10 mouse cellular contexts compared by ENCODE assay signal in genomic region chr15:12795457-12795894, GRCm38 (mm10). TPM values are rescaled to one million over a fixed set of nuclear protein-coding genes. Genes with fewer than 3 reads are reported as not detected.
DNase-seq lines count a peak whose midpoint lies in the region; ATAC-seq and TF ChIP-seq lines count a peak whose summit lies in the region.
"Had no signal": no experiment of that assay in that cellular context is flagged by ENCODE, and none has a peak within 500 bp of the region (broad histone marks: within the 10 kb centered on the region; RNA-seq: fewer than 3 reads in every experiment).

No protein-coding gene starts in this region.

- H3K4me2 ChIP-seq in kidney, embryonic 14.5 days (replicated peaks; ENCODE audit: low read depth, low read length): no peak overlapping the region
- H3K4me2 ChIP-seq in liver, postnatal 0 days (ENCODE audit: low read depth, low read length): no peak overlapping the region
- H3K4me2 ChIP-seq: heart, embryonic 13.5 days; stomach, embryonic 15.5 days had no signal

- ATAC-seq in kidney, embryonic 14.5 days (ENCODE audit: low FRiP score, low TSS enrichment): peak; percentile 66; the same call in 1 of the 2 replicates
- ATAC-seq in liver, postnatal 0 days: peak; percentile 56; the same call in 1 of the 2 replicates
- peak; percentile 87; the same call in 1 of the 2 replicates for ATAC-seq in neutrophil, adult 5-6 weeks (ENCODE audit: extremely low read depth, insufficient number of reproducible peaks, low FRiP score, poor library complexity, severe bottlenecking)

- no peaks in the 10 kb centered on the region for H3K36me3 ChIP-seq in E14TG2a.4 (ENCODE audit: insufficient read depth, low read length)
- H3K36me3 ChIP-seq in kidney, embryonic 14.5 days (ENCODE audit: control insufficient read depth, insufficient read depth, low read length): no peaks in the 10 kb centered on the region
- no peaks in the 10 kb centered on the region for H3K36me3 ChIP-seq in liver, postnatal 0 days (replicated peaks; ENCODE audit: insufficient read depth, low read length)
- H3K36me3 ChIP-seq: heart, embryonic 13.5 days; stomach, embryonic 15.5 days had no signal

- 0% methylated on average over 2 of the region's 2 CpGs for WGBS in cerebellum, adult 2 months
- WGBS in kidney, embryonic 14.5 days: 0% methylated on average over 2 of the region's 2 CpGs
- 0% methylated on average over 2 of the region's 2 CpGs for WGBS in liver, postnatal 0 days (ENCODE audit: insufficient replicate concordance)

- no peak for TF ChIP-seq POLR2A in cerebellum, adult 2 months (IDR thresholded peaks at IDR 0.05; ENCODE audit: borderline replicate concordance, insufficient read depth, low read length)

- TF ChIP-seq EP300 in liver, postnatal 0 days (IDR thresholded peaks at IDR 0.05; ENCODE audit: low read depth): no peak

- no peaks in the 10 kb centered on the region for H3K27me3 ChIP-seq in E14TG2a.4 (ENCODE audit: insufficient read depth, low read length)
- no peaks in the 10 kb centered on the region for H3K27me3 ChIP-seq in cerebellum, adult 2 months (ENCODE audit: control insufficient read depth, insufficient read depth, low read length)
- no peaks in the 10 kb centered on the region for H3K27me3 ChIP-seq in kidney, embryonic 14.5 days (ENCODE audit: control insufficient read depth, insufficient read depth, low read length)
- no peaks in the 10 kb centered on the region for H3K27me3 ChIP-seq in liver, postnatal 0 days (ENCODE audit: insufficient read depth, low read length)
- H3K27me3 ChIP-seq: heart, embryonic 13.5 days; stomach, embryonic 15.5 days had no signal

- H3K27ac ChIP-seq in cerebellum, adult 2 months (ENCODE audit: insufficient read depth, low read length): no peak overlapping the region
- no peak overlapping the region for H3K27ac ChIP-seq in kidney, embryonic 14.5 days (ENCODE audit: low read depth, low read length)
- H3K27ac ChIP-seq in liver, postnatal 0 days (ENCODE audit: low read depth): no peak overlapping the region
- H3K27ac ChIP-seq: heart, embryonic 13.5 days; stomach, embryonic 15.5 days had no signal

- H3K4me3 ChIP-seq in E14TG2a.4 (replicated peaks; ENCODE audit: low read length): no peak overlapping the region
- no peak overlapping the region for H3K4me3 ChIP-seq in cerebellum, adult 2 months (replicated peaks; ENCODE audit: insufficient read depth, low read depth, low read length)
- H3K4me3 ChIP-seq in kidney, embryonic 14.5 days (ENCODE audit: low read length): no peak overlapping the region
- no peak overlapping the region for H3K4me3 ChIP-seq in liver, postnatal 0 days (ENCODE audit: low read depth, low read length)
- H3K4me3 ChIP-seq: heart, embryonic 13.5 days; stomach, embryonic 15.5 days had no signal

- H3K4me1 ChIP-seq in E14TG2a.4 (replicated peaks; ENCODE audit: low read depth, low read length): peaks cover 9% of the 10 kb centered on the region
- H3K4me1 ChIP-seq in cerebellum, adult 2 months (ENCODE audit: control insufficient read depth, insufficient read depth, low read length): no peaks in the 10 kb centered on the region
- H3K4me1 ChIP-seq in kidney, embryonic 14.5 days (ENCODE audit: control insufficient read depth, insufficient read depth, low read length): no peaks in the 10 kb centered on the region
- H3K4me1 ChIP-seq in liver, postnatal 0 days (ENCODE audit: insufficient read depth): no peaks in the 10 kb centered on the region
- H3K4me1 ChIP-seq: stomach, embryonic 15.5 days had no signal

- peak; percentile 68 for TF ChIP-seq CTCF in E14TG2a.4 (conservative IDR thresholded peaks at IDR 0.05; ENCODE audit: low read length)
- TF ChIP-seq CTCF in cerebellum, adult 2 months (IDR thresholded peaks at IDR 0.05; ENCODE audit: borderline replicate concordance, insufficient read depth, low read depth, low read length): peak; percentile 53; the same call in 1 of the 2 replicates
- TF ChIP-seq CTCF in liver, postnatal 0 days (IDR thresholded peaks at IDR 0.05; ENCODE audit: low read depth): peak; percentile 88

- H3K9ac ChIP-seq in kidney, embryonic 14.5 days (ENCODE audit: low read depth, low read length): no peak overlapping the region
- no peak overlapping the region for H3K9ac ChIP-seq in liver, postnatal 0 days (replicated peaks)
- H3K9ac ChIP-seq: heart, embryonic 13.5 days; stomach, embryonic 15.5 days had no signal

- no peaks in the 10 kb centered on the region for H3K9me3 ChIP-seq in E14TG2a.4 (ENCODE audit: low read length)
- no peaks in the 10 kb centered on the region for H3K9me3 ChIP-seq in kidney, embryonic 14.5 days (ENCODE audit: control insufficient read depth, low read length)
- no peaks in the 10 kb centered on the region for H3K9me3 ChIP-seq in liver, postnatal 0 days (ENCODE audit: low read length)
- H3K9me3 ChIP-seq: stomach, embryonic 15.5 days had no signal

- peak; percentile 94 for DNase-seq in 416B (ENCODE audit: low read depth)
- DNase-seq in cerebellum, adult 2 months: peak; percentile 32 to 50
- peak; percentile 92 for DNase-seq in forelimb bud, embryonic 11.5 days (ENCODE audit: low read depth, low spot score)
- peak; percentile 49 for DNase-seq in liver, postnatal 0 days
- DNase-seq in thymus, postnatal 4 days: peak; percentile 61

RNA-seq across cellular contexts. Expression of gene 6030458C11Rik, which starts 29.0 kb away (rescaled TPM):
- 21.3 and 21.4 TPM in 2 replicates for polyA plus RNA-seq in cerebellum, adult 2 months (2012; rRNA removed)
- polyA plus RNA-seq in kidney, embryonic 14.5 days (2014; fragmentation: Nextera tagmentation; extraction: Ambion mirVana): 31.0 and 43.2 TPM in 2 replicates
- 18.9 and 19.5 TPM in 2 replicates for polyA plus RNA-seq in liver, postnatal 0 days (2015; fragmentation: Nextera tagmentation; extraction: Ambion mirVana)
- 12.9 and 17.7 TPM in 2 replicates for total RNA-seq in neutrophil, adult 5-6 weeks (2017)

RNA-seq across cellular contexts. Expression of gene Drosha, which starts 29.1 kb away (rescaled TPM):
- polyA plus RNA-seq in cerebellum, adult 2 months (2012; rRNA removed): 48.1 and 50.3 TPM in 2 replicates
- 30.9 and 50.1 TPM in 2 replicates for polyA plus RNA-seq in kidney, embryonic 14.5 days (2014; fragmentation: Nextera tagmentation; extraction: Ambion mirVana)
- polyA plus RNA-seq in liver, postnatal 0 days (2015; fragmentation: Nextera tagmentation; extraction: Ambion mirVana): 4.5 and 5.2 TPM in 2 replicates
- total RNA-seq in neutrophil, adult 5-6 weeks (2017): 8.6 and 15.5 TPM in 2 replicates

RNA-seq across cellular contexts. Expression of gene Pdzd2, which starts 55.8 kb away (rescaled TPM):
- polyA plus RNA-seq in cerebellum, adult 2 months (2012; rRNA removed): 5.3 and 6.3 TPM in 2 replicates
- polyA plus RNA-seq in kidney, embryonic 14.5 days (2014; fragmentation: Nextera tagmentation; extraction: Ambion mirVana): 36.5 and 43.7 TPM in 2 replicates
- polyA plus RNA-seq in liver, postnatal 0 days (2015; fragmentation: Nextera tagmentation; extraction: Ambion mirVana): 0.69 and 1.3 TPM in 2 replicates
- 3.2 and 4.1 TPM in 2 replicates for total RNA-seq in neutrophil, adult 5-6 weeks (2017)

Comparison
In these comparisons a context has a peak if more than half of its experiments do, and no peak if none do; other contexts are left out.
1. DNase-seq: peak in every context shown above with its lines; median percentile 94 in 416B; 92 in forelimb bud, embryonic 11.5 days; 61 in thymus, postnatal 4 days; 49 in liver, postnatal 0 days; 41 in cerebellum, adult 2 months.